Mouse (Mus musculus) megakaryocyte, embryonic 14.5 days (primary cell): ENCODE measurements around the gene Arpc5.

Experiments
- FLI1 ChIP-seq: IDR thresholded peaks from 2 replicates; pipeline ENCODE4 v1.6.1; 2012; ENCODE audit warnings: low read length, inconsistent platforms, mixed read lengths
- GATA1 ChIP-seq: IDR thresholded peaks from 3 replicates; pipeline ENCODE4 v1.6.1; 2012; ENCODE audit warnings: mixed read lengths, low read length, inconsistent platforms, borderline replicate concordance

DNA sequence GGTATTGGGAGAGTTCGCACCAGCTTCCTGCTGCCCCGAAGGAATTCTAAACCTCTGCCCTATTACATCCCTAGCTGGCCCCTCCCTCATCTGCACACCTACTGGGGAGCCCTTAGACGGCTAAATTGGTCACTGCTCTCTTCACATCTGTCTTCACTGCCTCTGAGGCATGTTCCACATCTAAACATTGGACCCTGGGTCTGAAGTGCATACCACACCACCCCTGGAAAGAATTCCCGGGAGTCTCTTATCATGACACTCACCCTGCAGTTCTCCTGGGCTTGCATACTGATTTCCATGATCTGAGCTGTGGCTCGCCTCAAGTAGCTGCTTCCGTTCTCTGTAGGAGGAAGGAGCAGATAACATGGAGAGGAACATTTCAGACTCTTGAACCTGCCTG is 24.5 kb downstream of the Arpc5 start:
- TF ChIP-seq GATA1 (no peak), FLI1 (no peak)
